Mouse (Mus musculus): ENCODE measurements at regions not wholly inside any gene's neighbourhood (a gene's known extent, or its start where the extent isn't known, plus 50 kb on each side); places are given as distances from the start of the nearest gene placed in this dataset.

DNA sequence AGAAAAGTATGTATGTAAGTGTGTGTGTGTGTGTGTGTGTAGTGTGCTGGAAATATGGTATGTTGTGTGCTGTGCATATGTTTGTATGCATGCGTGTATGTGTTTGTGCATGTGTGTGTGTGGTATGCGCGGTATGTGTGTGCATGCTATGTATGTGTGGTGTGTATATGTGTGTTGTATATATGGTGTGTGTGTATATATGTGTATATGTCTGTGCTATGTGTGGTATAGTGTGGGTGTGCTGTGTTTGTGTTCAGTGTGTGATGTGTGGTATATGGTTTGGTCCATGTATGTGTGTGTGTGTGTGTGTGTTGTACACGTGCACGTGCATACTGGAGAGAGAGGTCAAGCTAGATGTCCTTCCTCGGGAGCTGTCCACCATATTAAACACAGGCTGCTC is 108.5 kb upstream of the Krtap11-1 start:
- TF ChIP-seq KAT2A (IDR thresholded peaks at IDR 0.05; ENCODE audit: insufficient replicate concordance, low read length) (no peak), USF1 (IDR thresholded peaks at IDR 0.05; ENCODE audit: low read depth, low read length) (no peak), SIN3A (IDR thresholded peaks at IDR 0.05; ENCODE audit: low read length) (no peak), MAX (IDR thresholded peaks at IDR 0.05; ENCODE audit: low read length) (no peak), ZNF384 (IDR thresholded peaks at IDR 0.05; ENCODE audit: low read depth, low read length) (no peak), ETS1 (conservative IDR thresholded peaks at IDR 0.05; ENCODE audit: low read depth, low read length) (no peak)
